Mouse (Mus musculus) hindbrain, embryonic 16.5 days (tissue): ENCODE measurements around the gene 9130213A22Rik. TPM values are rescaled to one million over a fixed set of nuclear protein-coding genes. Genes with fewer than 3 reads are reported as not detected.

ENCODE experiments used
- ATAC-seq: fragments of 200-750 bp; cut with Nextera tagmentation; 2 replicates; pipeline ENCODE4 v1.8.0; 2017; ENCODE audit warnings: moderate TSS enrichment, moderate library complexity
- H3K27ac ChIP-seq: fragments of 300-500 bp; sonication (generic); 2 replicates; pipeline ENCODE4 v1.5.1; 2014; ENCODE audit warnings: low read depth, mild to moderate bottlenecking, control low read depth, low read length, moderate library complexity
- H3K27me3 ChIP-seq: fragments of 300-500 bp; sonication (generic); replicated peaks from 2 replicates; pipeline ENCODE4 v1.6.1; 2014; ENCODE audit warnings: low read length; ENCODE audit not compliant: control insufficient read depth, insufficient read depth
- H3K36me3 ChIP-seq: fragments of 300-500 bp; sonication (generic); 2 replicates; pipeline ENCODE4 v1.6.1; 2014; ENCODE audit warnings: mild to moderate bottlenecking, low read length, moderate library complexity, mixed read lengths; ENCODE audit not compliant: control insufficient read depth, insufficient read depth
- H3K4me1 ChIP-seq: fragments of 300-500 bp; sonication (generic); 2 replicates; pipeline ENCODE4 v1.6.1; 2014; ENCODE audit warnings: low read depth, low read length; ENCODE audit not compliant: control insufficient read depth, insufficient read depth
- H3K4me2 ChIP-seq: fragments of 300-500 bp; sonication (generic); 2 replicates; pipeline ENCODE4 v1.6.1; 2014; ENCODE audit warnings: mild to moderate bottlenecking, low read length, control low read depth, moderate library complexity
- H3K4me3 ChIP-seq: fragments of 300-500 bp; sonication (generic); 2 replicates; pipeline ENCODE4 v1.5.1; 2014; ENCODE audit warnings: mild to moderate bottlenecking, low read length, control low read depth, moderate library complexity
- H3K9ac ChIP-seq: fragments of 300-500 bp; sonication (generic); 2 replicates; pipeline ENCODE4 v1.6.1; 2014; ENCODE audit warnings: low read depth, mild to moderate bottlenecking, control low read depth, low read length, moderate library complexity
- H3K9me3 ChIP-seq: fragments of 300-500 bp; sonication (generic); 2 replicates; pipeline ENCODE4 v1.6.1; 2014; ENCODE audit warnings: mild to moderate bottlenecking, low read length, moderate library complexity; ENCODE audit not compliant: control insufficient read depth
- WGBS: fragments of 180-500 bp; shearing (Covaris S2); extraction: QIAGEN DNeasy Blood & Tissue Kit; methylation state at CpG from one replicate; pipeline ENCODE4 v1.1.7; 2014; 5-methylcytosine and 5-hydroxymethylcytosine counted together
- polyA plus RNA-seq: library from polyadenylated mRNA; unstranded; fragments of >200 nt; fragmentation: Nextera tagmentation; extraction: Ambion mirVana; gene quantifications from 2 replicates; pipeline ENCODE4 v1.2.1, GENCODE M21; 2015

The 9130213A22Rik gene
- polyA plus RNA-seq = 0.94 and 1.2 TPM in 2 replicates

- peak; percentile 70 for ATAC-seq
- WGBS = under 1% methylated on average over 44 of the region's 66 CpGs
Measured at GRCm38 (mm10) chr11:69122336-69122951, at the start of gene 9130213A22Rik. Gene 9130213A22Rik (minus strand): TSS chr11:69122589.

GRCm38 (mm10) chr11:69171626-69172025, 49.2 kb upstream of the 9130213A22Rik start:
- 24% methylated on average over 7 of the region's 7 CpGs for WGBS
- Histone ChIP-seq H3K27ac (no peak overlapping the region), H3K4me2 (no peak overlapping the region), H3K4me3 (no peak overlapping the region), H3K9me3 (no peaks in the 10 kb centered on the region), H3K9ac (no peak overlapping the region), H3K4me1 (no peaks in the 10 kb centered on the region), H3K36me3 (no peaks in the 10 kb centered on the region), H3K27me3 (no peaks in the 10 kb centered on the region)
- no peak for ATAC-seq

More at GRCm38 (mm10) chr11:69122336-69122951, at the start of gene 9130213A22Rik:
- peak within 1 kb of the TSS; percentile 84 for H3K9ac ChIP-seq
- H3K9me3 ChIP-seq = no peaks in the 10 kb centered on the region
- H3K4me3 ChIP-seq = peak within 1 kb of the TSS; percentile 88
- H3K27me3 ChIP-seq = no peaks in the 10 kb centered on the region
- H3K4me1 ChIP-seq = peaks cover 14% of the 10 kb centered on the region
- H3K4me2 ChIP-seq = peak within 1 kb of the TSS; percentile 92
- peak within 1 kb of the TSS; percentile 79 for H3K27ac ChIP-seq
- H3K36me3 ChIP-seq = no peaks in the 10 kb centered on the region

DNA sequence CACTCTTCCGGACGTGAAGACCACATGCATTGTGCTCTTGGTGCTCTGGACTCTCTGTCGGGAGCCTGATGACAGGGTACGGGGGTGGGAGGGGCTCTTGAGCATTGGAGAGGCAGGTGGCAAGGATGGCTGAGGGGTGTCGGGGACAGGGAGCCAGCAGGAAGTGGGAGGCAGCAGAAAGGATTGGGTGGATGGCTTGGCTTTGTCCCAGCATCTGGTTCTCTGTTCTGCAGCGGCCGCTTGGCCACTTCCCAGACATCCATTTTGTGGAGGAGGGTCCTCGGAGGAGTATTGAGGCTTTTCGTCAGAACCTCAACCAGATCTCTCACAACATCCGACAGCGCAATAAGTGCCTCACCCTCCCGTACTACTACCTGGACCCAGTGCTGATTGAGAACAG, 46.9 kb upstream of the 9130213A22Rik start:
- no peaks in the 10 kb centered on the region for H3K36me3 ChIP-seq
- 81% methylated on average over 12 of the region's 12 CpGs for WGBS
- no peaks in the 10 kb centered on the region for H3K9me3 ChIP-seq
- H3K27me3 ChIP-seq = no peaks in the 10 kb centered on the region
- H3K4me1 ChIP-seq = no peaks in the 10 kb centered on the region
- H3K4me3 ChIP-seq = no peak overlapping the region
- no peak for ATAC-seq
- H3K4me2 ChIP-seq = no peak overlapping the region
- no peak overlapping the region for H3K9ac ChIP-seq
- H3K27ac ChIP-seq = no peak overlapping the region

DNA sequence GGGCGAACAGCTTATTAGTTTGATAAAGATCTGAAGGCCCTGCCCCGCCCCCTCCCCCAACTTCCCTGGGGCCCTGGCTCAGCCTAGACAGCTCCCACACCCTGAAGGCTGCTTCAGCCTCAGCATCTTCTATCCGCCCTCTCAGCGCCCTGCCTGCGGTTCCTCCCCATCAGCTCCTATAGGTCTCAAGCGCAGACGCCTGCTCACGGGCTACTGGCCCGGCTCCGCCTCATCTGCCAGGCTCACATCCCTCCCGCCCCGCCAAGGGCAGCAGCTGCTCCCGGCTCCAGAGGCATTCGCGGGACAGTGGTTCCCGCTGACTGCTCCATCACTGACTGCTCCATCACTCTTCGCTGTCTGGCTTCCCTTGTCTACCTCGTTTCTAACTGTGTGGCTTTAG, 34.4 kb upstream of the 9130213A22Rik start, which contains the start of gene Alox12b:
Gene Alox12b, plus strand, starts transcription at position 190 of the 400 bp plus-strand sequence.
- peak within 1 kb of the TSS; percentile 33 for H3K4me3 ChIP-seq
- H3K27me3 ChIP-seq = peaks cover 5% of the 10 kb centered on the region; the same call in 1 of the 2 replicates
- H3K4me1 ChIP-seq = peaks cover 5% of the 10 kb centered on the region; the same call in 1 of the 2 replicates
- H3K36me3 ChIP-seq = no peaks in the 10 kb centered on the region
- H3K27ac ChIP-seq = no peak within 1 kb of the TSS
- no peaks in the 10 kb centered on the region for H3K9me3 ChIP-seq
- H3K4me2 ChIP-seq = peak within 1 kb of the TSS; percentile 59
- no peak for ATAC-seq
- WGBS = 2% methylated on average over 18 of the region's 18 CpGs
- H3K9ac ChIP-seq = peak within 1 kb of the TSS; percentile 45

- H3K27ac ChIP-seq = no peak overlapping the region
- H3K36me3 ChIP-seq = no peaks in the 10 kb centered on the region
- ATAC-seq = no peak
- H3K4me3 ChIP-seq = no peak overlapping the region
- 43% methylated on average over 1 of the region's 1 CpGs for WGBS
- peaks cover 5% of the 10 kb centered on the region; the same call in 1 of the 2 replicates for H3K27me3 ChIP-seq
- H3K4me1 ChIP-seq = peaks cover 8% of the 10 kb centered on the region
- H3K9ac ChIP-seq = no peak overlapping the region
- no peaks in the 10 kb centered on the region for H3K9me3 ChIP-seq
- no peak overlapping the region for H3K4me2 ChIP-seq
Measured at GRCm38 (mm10) chr11:69155351-69155750, 33.0 kb upstream of the 9130213A22Rik start.

DNA sequence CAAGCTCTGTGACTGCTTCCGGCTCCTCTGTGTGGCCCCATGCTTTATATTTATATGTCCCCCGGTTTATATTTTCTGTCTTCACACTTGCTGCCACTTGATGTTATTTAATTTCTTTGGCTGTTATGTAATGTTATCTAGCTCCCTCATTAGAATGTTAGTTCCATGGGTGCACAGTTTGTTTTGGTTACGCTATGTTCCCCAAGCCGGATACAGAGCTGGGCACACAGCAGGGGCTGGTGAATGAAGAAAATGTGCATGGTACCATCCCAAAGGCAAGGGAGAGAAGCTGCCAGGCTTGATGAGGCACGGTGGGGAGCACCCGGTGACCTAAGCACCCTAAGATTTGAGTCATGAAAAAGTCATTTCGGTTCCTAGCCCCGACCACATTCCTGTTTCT, 31.4 kb upstream of the 9130213A22Rik start:
- peaks cover 5% of the 10 kb centered on the region; the same call in 1 of the 2 replicates for H3K27me3 ChIP-seq
- no peak overlapping the region for H3K4me2 ChIP-seq
- no peaks in the 10 kb centered on the region for H3K36me3 ChIP-seq
- H3K4me3 ChIP-seq = no peak overlapping the region
- no peak overlapping the region for H3K27ac ChIP-seq
- no peaks in the 10 kb centered on the region for H3K9me3 ChIP-seq
- WGBS = 78% methylated on average over 8 of the region's 8 CpGs
- no peak for ATAC-seq
- H3K4me1 ChIP-seq = peaks cover 8% of the 10 kb centered on the region
- no peak overlapping the region for H3K9ac ChIP-seq

- no peak overlapping the region for H3K9ac ChIP-seq
- H3K27ac ChIP-seq = no peak overlapping the region
- no peaks in the 10 kb centered on the region for H3K9me3 ChIP-seq
- no peak for ATAC-seq
- no peaks in the 10 kb centered on the region for H3K36me3 ChIP-seq
- peaks cover 2% of the 10 kb centered on the region; the same call in 1 of the 2 replicates for H3K4me1 ChIP-seq
- H3K4me3 ChIP-seq = no peak overlapping the region
- 68% methylated on average over 6 of the region's 6 CpGs for WGBS
- peak overlapping the region; percentile 40 for H3K4me2 ChIP-seq
- peaks cover 2% of the 10 kb centered on the region; the same call in 1 of the 2 replicates for H3K27me3 ChIP-seq
Measured at GRCm38 (mm10) chr11:69151004-69151403, 28.6 kb upstream of the 9130213A22Rik start.

DNA sequence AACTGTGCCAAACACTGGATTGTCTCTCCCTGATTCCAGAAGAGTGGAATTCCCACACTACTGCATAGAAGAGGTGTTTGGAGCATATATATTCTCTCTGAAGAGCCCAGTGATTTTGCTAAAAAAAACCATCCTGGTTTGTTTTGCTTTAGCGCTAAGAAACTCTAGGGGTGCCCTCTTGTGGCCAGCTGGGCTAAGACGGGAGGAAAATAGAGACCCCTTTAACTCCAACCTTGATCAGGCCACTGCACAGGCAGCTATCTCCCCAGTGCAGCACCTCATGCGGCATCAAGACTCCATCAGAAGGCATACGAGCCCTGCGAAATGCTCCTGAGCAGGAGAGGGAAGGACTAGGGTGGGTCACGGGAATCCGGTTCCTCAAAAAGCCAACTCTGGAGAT, 28.1 kb upstream of the 9130213A22Rik start:
- Histone ChIP-seq H3K27me3 (no peaks in the 10 kb centered on the region; the same call in 1 of the 2 replicates), H3K4me2 (peak overlapping the region; percentile 40), H3K27ac (no peak overlapping the region), H3K9me3 (no peaks in the 10 kb centered on the region), H3K36me3 (no peaks in the 10 kb centered on the region), H3K9ac (peak overlapping the region; percentile 29; the same call in 1 of the 2 replicates), H3K4me1 (peaks cover 2% of the 10 kb centered on the region; the same call in 1 of the 2 replicates), H3K4me3 (no peak overlapping the region)
- ATAC-seq = peak; percentile 56; the same call in 1 of the 2 replicates
- 8% methylated on average over 7 of the region's 7 CpGs for WGBS

GRCm38 (mm10) chr11:69149728-69150127, 27.3 kb upstream of the 9130213A22Rik start:
- no peak overlapping the region for H3K27ac ChIP-seq
- no peak overlapping the region for H3K4me3 ChIP-seq
- no peak overlapping the region for H3K4me2 ChIP-seq
- no peaks in the 10 kb centered on the region for H3K9me3 ChIP-seq
- no peaks in the 10 kb centered on the region for H3K27me3 ChIP-seq
- no peak overlapping the region for H3K9ac ChIP-seq
- H3K36me3 ChIP-seq = no peaks in the 10 kb centered on the region
- peaks cover 2% of the 10 kb centered on the region; the same call in 1 of the 2 replicates for H3K4me1 ChIP-seq
- WGBS = 64% methylated on average over 6 of the region's 6 CpGs
- ATAC-seq = no peak
